Mouse (Mus musculus): ENCODE measurements around the gene 4930480E11Rik.
"Not testable (repeated sequence)": the region's sequence is repeated elsewhere in the genome, so short reads cannot be mapped to it uniquely, and the experiment has no call there.

Gene 4930480E11Rik

GRCm38 (mm10) chrX:78369343-78369742 lies at the start of gene 4930480E11Rik:
TSS of gene 4930480E11Rik (plus strand) at chrX:78369643.
- no peak for DNase-seq

- not testable (repeated sequence) for DNase-seq
Measured at GRCm38 (mm10) chrX:78403346-78403745, 33.9 kb downstream of the 4930480E11Rik start.

All from heart, adult 11 months (tissue).